Mouse (Mus musculus) MEL (cell line): ENCODE measurements around the gene Foxo6. TPM values are rescaled to one million over a fixed set of nuclear protein-coding genes. Genes with fewer than 3 reads are reported as not detected.

ENCODE experiments used
- DNase-seq: peaks from one replicate; pipeline ENCODE4 v3.0.0; 2011; ENCODE audit warnings: low read depth, low spot score
- H3K27ac ChIP-seq: 2 replicates; pipeline ENCODE4 v1.5.1; 2012; ENCODE audit warnings: low read depth, mild to moderate bottlenecking, control low read depth, low read length, moderate library complexity; ENCODE audit not compliant: control insufficient read depth
- H3K27me3 ChIP-seq, 2 experiments: fragments of 150-350 bp in 1 of 2; sonication (generic) in 1 of 2; 2 replicates each; pipeline ENCODE4 v1.6.1; 2012; ENCODE audit warnings: low read length in 2 of 2, mild to moderate bottlenecking in 2 of 2, improper control_type of control experiment in 1 of 2, moderate library complexity in 1 of 2; ENCODE audit not compliant: insufficient read depth in 2 of 2, control insufficient read depth in 1 of 2
- H3K36me3 ChIP-seq, 2 experiments: 2 replicates each; pipeline ENCODE4 v1.6.1; 2012 to 2014; ENCODE audit warnings: low read length in 2 of 2, improper control_type of control experiment in 1 of 2, inconsistent platforms in 1 of 2, mild to moderate bottlenecking in 1 of 2; ENCODE audit not compliant: insufficient read depth in 2 of 2, control insufficient read depth in 1 of 2
- H3K4me1 ChIP-seq, 2 experiments: fragments of 150-350 bp in 1 of 2; sonication (generic) in 1 of 2; 2 replicates each; pipeline ENCODE4 v1.6.1; 2012; ENCODE audit warnings: low read length in 2 of 2, improper control_type of control experiment in 1 of 2, mild to moderate bottlenecking in 1 of 2; ENCODE audit not compliant: insufficient read depth in 2 of 2, control insufficient read depth in 1 of 2
- H3K4me3 ChIP-seq, 2 experiments: fragments of 150-350 bp in 1 of 2; sonication (generic) in 1 of 2; 2 replicates each; pipeline ENCODE4 v1.5.1; 2012; ENCODE audit warnings: low read depth in 2 of 2, low read length in 2 of 2, mild to moderate bottlenecking in 2 of 2, moderate library complexity in 2 of 2, control low read depth in 1 of 2, improper control_type of control experiment in 1 of 2; ENCODE audit not compliant: control insufficient read depth in 1 of 2, insufficient read depth in 1 of 2
- H3K79me2 ChIP-seq: 2 replicates; pipeline ENCODE4 v1.6.1; 2012; ENCODE audit warnings: mild to moderate bottlenecking, low read length, moderate library complexity; ENCODE audit not compliant: control insufficient read depth, poor library complexity, insufficient read depth
- H3K9ac ChIP-seq: 2 replicates; pipeline ENCODE4 v1.6.1; 2012; ENCODE audit warnings: low read depth, mild to moderate bottlenecking, control low read depth, low read length, moderate library complexity; ENCODE audit not compliant: control insufficient read depth, poor library complexity, severe bottlenecking
- H3K9me3 ChIP-seq: fragments of 150-350 bp; sonication (generic); replicated peaks from 2 replicates; pipeline ENCODE4 v1.6.1; 2012; ENCODE audit warnings: mild to moderate bottlenecking, low read length, improper control_type of control experiment, moderate library complexity; ENCODE audit not compliant: insufficient read depth
- CHD1 ChIP-seq: IDR thresholded peaks from 2 replicates; pipeline ENCODE4 v1.6.1; 2012; ENCODE audit warnings: low read depth, mild to moderate bottlenecking, inconsistent platforms, low read length, improper control_type of control experiment
- CTCF ChIP-seq, 3 experiments: IDR thresholded peaks in 2 of 3; conservative IDR thresholded peaks in 1 of 3; 2 replicates each; pipeline ENCODE4 v1.5.1; 2011 to 2012; ENCODE audit warnings: low read length in 3 of 3, low read depth in 2 of 3, mild to moderate bottlenecking in 2 of 3, improper control_type of control experiment in 1 of 3, inconsistent platforms in 1 of 3, mixed read lengths in 1 of 3, moderate library complexity in 1 of 3; ENCODE audit not compliant: control insufficient read depth in 1 of 3, insufficient read depth in 1 of 3, poor library complexity in 1 of 3, severe bottlenecking in 1 of 3
- E2F4 ChIP-seq: IDR thresholded peaks from 2 replicates; pipeline ENCODE4 v1.6.1; 2011; ENCODE audit warnings: low read depth, low read length, improper control_type of control experiment, borderline replicate concordance
- GATA1 ChIP-seq: IDR thresholded peaks from 2 replicates; pipeline ENCODE4 v1.6.1; 2011; ENCODE audit warnings: low read depth, low read length, improper control_type of control experiment
- JUND ChIP-seq: IDR thresholded peaks from 2 replicates; pipeline ENCODE4 v1.6.1; 2011; ENCODE audit warnings: low read depth, mild to moderate bottlenecking, improper control_type of control experiment, low read length
- KAT2A ChIP-seq: conservative IDR thresholded peaks from 2 replicates; pipeline ENCODE4 v1.6.1; 2012; ENCODE audit warnings: low read depth, low read length, improper control_type of control experiment, inconsistent platforms
- MAZ ChIP-seq: IDR thresholded peaks from 2 replicates; pipeline ENCODE4 v1.6.1; 2012; ENCODE audit warnings: low read depth, mild to moderate bottlenecking, inconsistent platforms, low read length, improper control_type of control experiment
- MYC ChIP-seq: IDR thresholded peaks from 2 replicates; pipeline ENCODE4 v1.6.1; 2011; ENCODE audit warnings: low read depth, mild to moderate bottlenecking, low read length, improper control_type of control experiment, moderate library complexity
- POLR2AphosphoS5 ChIP-seq: IDR thresholded peaks from 2 replicates; pipeline ENCODE4 v1.6.1; 2012; ENCODE audit warnings: low read depth, borderline replicate concordance, mild to moderate bottlenecking, inconsistent platforms, low read length, moderate library complexity, mixed read lengths
- ZC3H11A ChIP-seq: IDR thresholded peaks from 2 replicates; pipeline ENCODE4 v1.6.1; 2012; ENCODE audit warnings: low read depth, mild to moderate bottlenecking, inconsistent platforms, low read length, improper control_type of control experiment
- ZMIZ1 ChIP-seq: IDR thresholded peaks from 2 replicates; pipeline ENCODE4 v1.6.1; 2012; ENCODE audit warnings: low read depth, mild to moderate bottlenecking, inconsistent platforms, low read length, improper control_type of control experiment, moderate library complexity
- polyA plus RNA-seq, 2 experiments: library from polyadenylated mRNA; stranded (reverse) in 1 of 2; unstranded in 1 of 2; fragments of >175 nt in 1 of 2; fragments of >200 nt in 1 of 2; gene quantifications; 2 replicates each; pipeline versions ENCODE4 v1.2.1 to v1.2.4; 2012; ENCODE audit warnings: low replicate concordance in 2 of 2, low read depth in 1 of 2; ENCODE audit not compliant: insufficient read length in 2 of 2, insufficient read depth in 1 of 2, missing spikeins in 1 of 2
- total RNA-seq: library from RNA; depleted of rRNA; stranded (reverse); fragments of 300-350 nt; gene quantifications from 2 replicates; pipeline ENCODE4 v1.2.3, GENCODE M21; 2012

Foxo6 gene
- total and polyA plus RNA-seq, 3 experiments: 0.31 to 3.4 TPM; not detected in 1

DNA sequence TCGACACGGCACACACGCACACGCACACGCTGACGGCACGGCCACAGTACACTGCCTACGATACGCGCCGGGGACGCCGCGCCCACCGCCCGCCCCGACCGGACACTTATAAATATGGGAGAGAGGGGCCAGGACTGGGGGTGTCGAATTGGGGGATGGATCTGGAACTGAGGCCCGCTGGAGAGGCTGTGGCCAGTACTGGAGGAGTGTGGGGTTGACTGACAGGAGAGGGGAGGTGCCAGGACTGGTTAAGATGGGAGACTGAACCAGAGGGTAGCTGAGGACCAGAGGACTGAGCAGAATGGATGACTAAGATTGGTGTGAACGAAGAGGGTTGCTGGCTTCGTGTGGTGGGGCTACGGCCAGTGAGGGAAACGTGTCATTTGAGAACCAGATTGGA, 20.0 kb downstream of the Foxo6 start:
- Histone ChIP-seq H3K9me3 (no peaks in the 10 kb centered on the region), H3K27me3 (no peaks in the 10 kb centered on the region), H3K9ac (no peak overlapping the region), H3K4me1 (no peaks in the 10 kb centered on the region), H3K79me2 (no peaks in the 10 kb centered on the region), H3K36me3 (no peaks in the 10 kb centered on the region), H3K27ac (no peak overlapping the region), H3K4me3 (no peak overlapping the region)
- DNase-seq: no peak
- no peak for TF ChIP-seq JUND

- H3K4me1 ChIP-seq: no peaks in the 10 kb centered on the region
- no peak overlapping the region for H3K9ac ChIP-seq
- no peaks in the 10 kb centered on the region for H3K9me3 ChIP-seq
- H3K79me2 ChIP-seq: no peaks in the 10 kb centered on the region
- no peaks in the 10 kb centered on the region for H3K36me3 ChIP-seq
- no peaks in the 10 kb centered on the region for H3K27me3 ChIP-seq
- no peak for DNase-seq
- no peak overlapping the region for H3K4me3 ChIP-seq
- H3K27ac ChIP-seq: no peak overlapping the region
- TF ChIP-seq GATA1 (no peak), ZC3H11A (no peak)
Observed at GRCm38 (mm10) chr4:120264105-120264504, 23.0 kb downstream of the Foxo6 start.

DNA sequence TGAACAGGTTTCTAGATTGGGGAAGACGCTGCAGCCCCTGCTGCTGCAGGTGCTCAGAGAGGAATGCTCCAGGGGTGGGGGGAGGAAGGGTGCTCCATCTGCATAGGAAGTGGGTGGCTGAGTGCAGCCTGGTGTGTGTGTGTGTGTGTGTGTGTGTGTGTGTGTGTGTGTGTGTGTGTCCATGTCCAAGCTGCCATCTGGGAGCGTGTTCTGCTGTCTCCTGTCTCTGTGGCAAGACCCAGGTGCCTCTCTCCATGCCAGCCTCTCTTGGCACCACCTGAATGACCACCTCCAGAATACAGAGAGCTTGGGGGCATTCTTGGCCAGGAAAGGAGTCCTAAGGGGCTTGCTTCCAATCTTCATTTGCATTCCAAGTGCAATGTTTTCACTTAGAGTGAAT, 24.4 kb downstream of the Foxo6 start:
- no peaks in the 10 kb centered on the region for H3K79me2 ChIP-seq
- no peaks in the 10 kb centered on the region for H3K9me3 ChIP-seq
- H3K27ac ChIP-seq: no peak overlapping the region
- no peak for DNase-seq
- TF ChIP-seq CHD1: no peak
- no peak for TF ChIP-seq ZMIZ1
- no peak for TF ChIP-seq E2F4
- TF ChIP-seq POLR2AphosphoS5: no peak
- no peak for TF ChIP-seq MYC
- no peak for TF ChIP-seq KAT2A
- TF ChIP-seq MAZ: no peak
- no peak for TF ChIP-seq CTCF (IDR thresholded peaks at IDR 0.05 in 2 of 3, conservative IDR thresholded peaks at IDR 0.05 in 1 of 3; ENCODE audit: control insufficient read depth in 1 of 3, insufficient read depth in 1 of 3, low read depth in 2 of 3, low read length in 3 of 3, poor library complexity in 1 of 3, severe bottlenecking in 1 of 3)
- H3K4me3 ChIP-seq: no peak overlapping the region
- no peaks in the 10 kb centered on the region for H3K27me3 ChIP-seq
- H3K36me3 ChIP-seq: no peaks in the 10 kb centered on the region
- H3K9ac ChIP-seq: no peak overlapping the region
- H3K4me1 ChIP-seq: no peaks in the 10 kb centered on the region
